19 mouse cellular contexts compared by ENCODE assay signal in genomic region chr13:98112812-98113503, GRCm38 (mm10).
A peak's percentile ranks its signal among the peaks of the same experiment; 100 is the strongest.
DNase-seq lines count a peak whose midpoint lies in the region; ATAC-seq lines count a peak whose summit lies in the region.
"Had no signal": no experiment of that assay in that cellular context is flagged by ENCODE, and none has a peak within 500 bp of the region (broad histone marks: within the 10 kb centered on the region; RNA-seq: fewer than 3 reads in every experiment).

No protein-coding gene starts in this region.

- no peaks in the 10 kb centered on the region for H3K9me3 ChIP-seq in lung, embryonic 15.5 days
- H3K9me3 ChIP-seq in intestine, embryonic 14.5 days (ENCODE audit: control insufficient read depth, low read length) = no peaks in the 10 kb centered on the region
- H3K9me3 ChIP-seq: embryonic facial prominence, embryonic 13.5 days; forebrain, embryonic 12.5 days; G1E; heart, embryonic 13.5 days; hindbrain, embryonic 15.5 days had no signal

- no peak overlapping the region for H3K4me3 ChIP-seq in lung, embryonic 15.5 days
- H3K4me3 ChIP-seq in intestine, embryonic 14.5 days (ENCODE audit: low read depth, low read length) = no peak overlapping the region
- H3K4me3 ChIP-seq: embryonic facial prominence, embryonic 13.5 days; forebrain, embryonic 12.5 days; heart, embryonic 13.5 days; hindbrain, embryonic 15.5 days had no signal

- ATAC-seq in lung, embryonic 15.5 days (ENCODE audit: borderline replicate concordance, extremely low read depth, low FRiP score, low TSS enrichment) = 0 out of 2 replicates have a peak, but pooled peaks have one; percentile 37
- peak; percentile 52; the same call in 1 of the 2 replicates for ATAC-seq in granulocyte monocyte progenitor cell, adult 5-6 weeks (replicated peaks; ENCODE audit: poor library complexity, severe bottlenecking)
- 0 out of 2 replicates have a peak, but pooled peaks have one; percentile 27 for ATAC-seq in intestine, embryonic 14.5 days (replicated peaks; ENCODE audit: low FRiP score, low TSS enrichment, low read depth)
- 0 out of 2 replicates have a peak, but pooled peaks have one; percentile 31 for ATAC-seq in megakaryocyte progenitor cell, adult 5-6 weeks (replicated peaks; ENCODE audit: poor library complexity)
- ATAC-seq: forebrain, postnatal 0 days had no signal

- WGBS in lung, embryonic 15.5 days = 41% methylated on average over 7 of the region's 7 CpGs
- 44% methylated on average over 7 of the region's 7 CpGs for WGBS in intestine, embryonic 14.5 days

- peaks cover 20% of the 10 kb centered on the region for H3K4me1 ChIP-seq in lung, embryonic 15.5 days
- H3K4me1 ChIP-seq in intestine, embryonic 14.5 days (replicated peaks; ENCODE audit: control insufficient read depth, insufficient read depth, low read length) = peaks cover 6% of the 10 kb centered on the region; the same call in 1 of the 2 replicates
- H3K4me1 ChIP-seq: hindbrain, embryonic 15.5 days had no signal

- H3K4me2 ChIP-seq in lung, embryonic 15.5 days = no peak overlapping the region
- H3K4me2 ChIP-seq in intestine, embryonic 14.5 days (ENCODE audit: low read length) = no peak overlapping the region
- H3K4me2 ChIP-seq: embryonic facial prominence, embryonic 13.5 days; forebrain, embryonic 12.5 days; heart, embryonic 13.5 days; hindbrain, embryonic 15.5 days had no signal

- DNase-seq in lung, postnatal 25 days (ENCODE audit: low spot score) = no peak
- no peak for DNase-seq in intestine, embryonic 14.5 days (ENCODE audit: low spot score)
- DNase-seq in cerebellum, adult 9-11 months = no peak
- no peak for DNase-seq in adrenal gland, adult 2 months
- DNase-seq: adrenal gland, postnatal 10 days; cerebellum, adult 11 months; cerebellum, adult 9-10 months; cerebellum, postnatal 36 days; forebrain, postnatal 0 days; gastrocnemius, postnatal 14 days; heart, postnatal 36 days had no signal

- peak overlapping the region; percentile 71 for H3K27ac ChIP-seq in lung, embryonic 15.5 days
- H3K27ac ChIP-seq in intestine, embryonic 14.5 days (ENCODE audit: low read depth) = no peak overlapping the region; the same call in 1 of the 2 replicates
- H3K27ac ChIP-seq: embryonic facial prominence, embryonic 13.5 days; forebrain, embryonic 12.5 days; heart, embryonic 13.5 days; hindbrain, embryonic 15.5 days had no signal

- no peak overlapping the region for H3K9ac ChIP-seq in lung, embryonic 15.5 days
- no peak overlapping the region for H3K9ac ChIP-seq in intestine, embryonic 14.5 days (ENCODE audit: low read length)
- H3K9ac ChIP-seq: embryonic facial prominence, embryonic 13.5 days; forebrain, embryonic 12.5 days; forebrain, postnatal 0 days; heart, embryonic 13.5 days; hindbrain, embryonic 15.5 days had no signal

- no peaks in the 10 kb centered on the region for H3K36me3 ChIP-seq in lung, embryonic 15.5 days
- no peaks in the 10 kb centered on the region for H3K36me3 ChIP-seq in intestine, embryonic 14.5 days (ENCODE audit: control insufficient read depth, insufficient read depth, low read length)
- H3K36me3 ChIP-seq: embryonic facial prominence, embryonic 13.5 days; forebrain, embryonic 12.5 days; G1E; heart, embryonic 13.5 days; hindbrain, embryonic 15.5 days had no signal

- no peaks in the 10 kb centered on the region for H3K27me3 ChIP-seq in lung, embryonic 15.5 days
- no peaks in the 10 kb centered on the region for H3K27me3 ChIP-seq in intestine, embryonic 14.5 days (replicated peaks; ENCODE audit: control insufficient read depth, insufficient read depth, low read length)
- H3K27me3 ChIP-seq: embryonic facial prominence, embryonic 13.5 days; forebrain, embryonic 12.5 days; heart, embryonic 13.5 days; hindbrain, embryonic 15.5 days had no signal
